ENCODE assay signal across 8 mouse cellular contexts in genomic region chr9:45839139-45839981, GRCm38 (mm10). TPM values are rescaled to one million over a fixed set of nuclear protein-coding genes. Genes with fewer than 3 reads are reported as not detected.
DNase-seq lines count a peak whose midpoint lies in the region; ATAC-seq lines count a peak whose summit lies in the region.

No protein-coding gene starts in this region.

- H3K4me3 ChIP-seq in forebrain, embryonic 14.5 days (ENCODE audit: low read depth, low read length), result peak overlapping the region; percentile 83
- peak overlapping the region; percentile 78 for H3K4me3 ChIP-seq in intestine, embryonic 15.5 days (replicated peaks)
- peak overlapping the region; percentile 89 for H3K4me3 ChIP-seq in lung, embryonic 16.5 days (ENCODE audit: low read length)
- H3K4me3 ChIP-seq in stomach, embryonic 15.5 days (replicated peaks), result peak overlapping the region; percentile 84

- H3K27me3 ChIP-seq in forebrain, embryonic 14.5 days (replicated peaks; ENCODE audit: control insufficient read depth, insufficient read depth, low read length), result no peaks in the 10 kb centered on the region
- H3K27me3 ChIP-seq in intestine, embryonic 15.5 days (replicated peaks), result no peaks in the 10 kb centered on the region
- H3K27me3 ChIP-seq in lung, embryonic 16.5 days (ENCODE audit: control insufficient read depth, insufficient read depth, low read depth, low read length), result no peaks in the 10 kb centered on the region
- H3K27me3 ChIP-seq in stomach, embryonic 15.5 days (replicated peaks), result no peaks in the 10 kb centered on the region

- H3K4me1 ChIP-seq in forebrain, embryonic 14.5 days (ENCODE audit: control insufficient read depth, insufficient read depth, low read length), result peaks cover 20% of the 10 kb centered on the region
- H3K4me1 ChIP-seq in intestine, embryonic 15.5 days (replicated peaks), result peaks cover 25% of the 10 kb centered on the region
- H3K4me1 ChIP-seq in lung, embryonic 16.5 days (replicated peaks; ENCODE audit: control insufficient read depth, insufficient read depth, low read length), result peaks cover 20% of the 10 kb centered on the region
- H3K4me1 ChIP-seq in stomach, embryonic 15.5 days, result peaks cover 29% of the 10 kb centered on the region

- peak; percentile 40 for DNase-seq in urinary bladder, adult 2 months (ENCODE audit: low spot score)
- DNase-seq in urinary bladder, postnatal 36 days (ENCODE audit: low spot score in 2 of 2), result no peak
- no peak for DNase-seq in forebrain, embryonic 14.5 days (ENCODE audit: low spot score)
- no peak for DNase-seq in yolk sac, embryonic 10.5 days (ENCODE audit: low spot score)

- peak overlapping the region; percentile 90 for H3K9ac ChIP-seq in forebrain, embryonic 14.5 days (ENCODE audit: low read length)
- peak overlapping the region; percentile 89 for H3K9ac ChIP-seq in intestine, embryonic 15.5 days
- peak overlapping the region; percentile 93 for H3K9ac ChIP-seq in lung, embryonic 16.5 days (ENCODE audit: low read length)
- H3K9ac ChIP-seq in stomach, embryonic 15.5 days, result peak overlapping the region; percentile 87

- ATAC-seq in forebrain, embryonic 14.5 days, result 0 out of 2 replicates have a peak, but pooled peaks have one; percentile 4
- ATAC-seq in intestine, embryonic 15.5 days, result peak; percentile 42
- ATAC-seq in lung, embryonic 16.5 days (ENCODE audit: low read depth), result peak; percentile 41
- peak; percentile 32; the same call in 1 of the 2 replicates for ATAC-seq in stomach, embryonic 15.5 days (ENCODE audit: insufficient read depth, low FRiP score, low read depth)
- ATAC-seq in erythroid progenitor cell, adult 5-6 weeks (replicated peaks; ENCODE audit: low FRiP score, poor library complexity, severe bottlenecking), result no peak

- no peaks in the 10 kb centered on the region for H3K9me3 ChIP-seq in forebrain, embryonic 14.5 days (replicated peaks; ENCODE audit: control insufficient read depth, low read length)
- no peaks in the 10 kb centered on the region for H3K9me3 ChIP-seq in intestine, embryonic 15.5 days
- H3K9me3 ChIP-seq in lung, embryonic 16.5 days (ENCODE audit: control insufficient read depth, low read length), result no peaks in the 10 kb centered on the region
- no peaks in the 10 kb centered on the region for H3K9me3 ChIP-seq in stomach, embryonic 15.5 days

- 12% methylated on average over 17 of the region's 17 CpGs for WGBS in forebrain, embryonic 14.5 days
- 13% methylated on average over 17 of the region's 17 CpGs for WGBS in intestine, embryonic 15.5 days
- 8% methylated on average over 17 of the region's 17 CpGs for WGBS in lung, embryonic 16.5 days
- WGBS in stomach, embryonic 15.5 days, result 7% methylated on average over 17 of the region's 17 CpGs

- peak overlapping the region; percentile 97 for H3K4me2 ChIP-seq in forebrain, embryonic 14.5 days (ENCODE audit: low read length)
- H3K4me2 ChIP-seq in intestine, embryonic 15.5 days (replicated peaks), result peak overlapping the region; percentile 96
- peak overlapping the region; percentile 94 for H3K4me2 ChIP-seq in lung, embryonic 16.5 days (ENCODE audit: low read depth, low read length)
- peak overlapping the region; percentile 95 for H3K4me2 ChIP-seq in stomach, embryonic 15.5 days

- no peaks in the 10 kb centered on the region for H3K36me3 ChIP-seq in forebrain, embryonic 14.5 days (ENCODE audit: control insufficient read depth, insufficient read depth, low read length)
- no peaks in the 10 kb centered on the region for H3K36me3 ChIP-seq in intestine, embryonic 15.5 days
- no peaks in the 10 kb centered on the region for H3K36me3 ChIP-seq in lung, embryonic 16.5 days (ENCODE audit: control insufficient read depth, insufficient read depth, low read length)
- no peaks in the 10 kb centered on the region for H3K36me3 ChIP-seq in stomach, embryonic 15.5 days

- H3K27ac ChIP-seq in forebrain, embryonic 14.5 days (ENCODE audit: low read depth, low read length), result 0 out of 2 replicates have a peak overlapping the region, but pooled peaks have one; percentile 71
- no peak overlapping the region for H3K27ac ChIP-seq in intestine, embryonic 15.5 days
- no peak overlapping the region for H3K27ac ChIP-seq in lung, embryonic 16.5 days (ENCODE audit: low read length)
- H3K27ac ChIP-seq in stomach, embryonic 15.5 days, result peak overlapping the region; percentile 51

RNA-seq across cellular contexts. Expression of gene Bace1, which starts 1.0 kb away (rescaled TPM):
- polyA plus RNA-seq in urinary bladder, adult 2 months (2012; rRNA removed), result 25.3 and 31.7 TPM in 2 replicates
- polyA plus RNA-seq in forebrain, embryonic 14.5 days (2014; fragmentation: Nextera tagmentation; extraction: Ambion mirVana), result 26.7 and 35.9 TPM in 2 replicates
- 20.8 and 22.5 TPM in 2 replicates for polyA plus RNA-seq in intestine, embryonic 15.5 days (2015; fragmentation: Nextera tagmentation; extraction: Ambion mirVana)
- polyA plus RNA-seq in lung, embryonic 16.5 days (2015; fragmentation: Nextera tagmentation; extraction: Ambion mirVana), result 23.7 and 23.8 TPM in 2 replicates
- 28.3 and 28.5 TPM in 2 replicates for polyA plus RNA-seq in stomach, embryonic 15.5 days (2015; fragmentation: Nextera tagmentation; extraction: Ambion mirVana)
- 3.8 and 4.3 TPM in 2 replicates for total RNA-seq in erythroid progenitor cell, adult 5-6 weeks (2015; ENCODE audit: low replicate concordance)
- 1.5 and 2.2 TPM in 2 replicates for total RNA-seq in erythroid progenitor cell, adult 5-6 weeks (2017; ENCODE audit: low replicate concordance)

RNA-seq across cellular contexts. Expression of gene Cep164, which starts 10.9 kb away (rescaled TPM):
- 28.5 and 31.6 TPM in 2 replicates for polyA plus RNA-seq in urinary bladder, adult 2 months (2012; rRNA removed)
- polyA plus RNA-seq in forebrain, embryonic 14.5 days (2014; fragmentation: Nextera tagmentation; extraction: Ambion mirVana), result 7.7 and 8.9 TPM in 2 replicates
- polyA plus RNA-seq in intestine, embryonic 15.5 days (2015; fragmentation: Nextera tagmentation; extraction: Ambion mirVana), result 21.1 and 24.9 TPM in 2 replicates
- polyA plus RNA-seq in lung, embryonic 16.5 days (2015; fragmentation: Nextera tagmentation; extraction: Ambion mirVana), result 24.8 and 26.2 TPM in 2 replicates
- polyA plus RNA-seq in stomach, embryonic 15.5 days (2015; fragmentation: Nextera tagmentation; extraction: Ambion mirVana), result 24.7 and 25.6 TPM in 2 replicates
- total RNA-seq in erythroid progenitor cell, adult 5-6 weeks (2015; ENCODE audit: low replicate concordance), result 31.4 and 47.4 TPM in 2 replicates
- 39.9 and 50.2 TPM in 2 replicates for total RNA-seq in erythroid progenitor cell, adult 5-6 weeks (2017; ENCODE audit: low replicate concordance)

Comparison
In these comparisons a context has a peak if more than half of its experiments do, and no peak if none do; other contexts are left out.
1. H3K27ac ChIP-seq: peak in forebrain, embryonic 14.5 days (single experiment) and stomach, embryonic 15.5 days (single experiment); none in intestine, embryonic 15.5 days (single experiment) and lung, embryonic 16.5 days (single experiment).
2. Peak in every context shown above with its lines, with median percentiles within 50 percentile points of each other: H3K4me2 ChIP-seq, H3K4me3 ChIP-seq and H3K9ac ChIP-seq.